Mouse (Mus musculus) forebrain, embryonic 15.5 days (tissue): Measurements from ENCODE around the gene Slc15a4. TPM values are rescaled to one million over a fixed set of nuclear protein-coding genes. Genes with fewer than 3 reads are reported as not detected.

Source experiments
- ATAC-seq: fragments of 200-750 bp; cut with Nextera tagmentation; replicated peaks from 2 replicates; pipeline ENCODE4 v1.8.0; 2017; ENCODE audit warnings: mild to moderate bottlenecking, moderate TSS enrichment, moderate library complexity
- H3K27ac ChIP-seq: fragments of 300-500 bp; sonication (generic); replicated peaks from 2 replicates; pipeline ENCODE4 v1.5.1; 2015; ENCODE audit warnings: mild to moderate bottlenecking, inconsistent platforms
- H3K27me3 ChIP-seq: fragments of 300-500 bp; sonication (generic); 2 replicates; pipeline ENCODE4 v1.6.1; 2015; ENCODE audit warnings: inconsistent platforms
- H3K36me3 ChIP-seq: fragments of 300-500 bp; sonication (generic); 2 replicates; pipeline ENCODE4 v1.6.1; 2015; ENCODE audit warnings: mild to moderate bottlenecking, inconsistent platforms
- H3K4me1 ChIP-seq: fragments of 300-500 bp; sonication (generic); 2 replicates; pipeline ENCODE4 v1.6.1; 2015; ENCODE audit warnings: inconsistent platforms
- H3K4me2 ChIP-seq: fragments of 300-500 bp; sonication (generic); replicated peaks from 2 replicates; pipeline ENCODE4 v1.6.1; 2015; ENCODE audit warnings: mild to moderate bottlenecking, inconsistent platforms
- H3K4me3 ChIP-seq: fragments of 300-500 bp; sonication (generic); 2 replicates; pipeline ENCODE4 v1.5.1; 2015; ENCODE audit warnings: mild to moderate bottlenecking, inconsistent platforms
- H3K9ac ChIP-seq: fragments of 300-500 bp; sonication (generic); replicated peaks from 2 replicates; pipeline ENCODE4 v1.6.1; 2015; ENCODE audit warnings: mild to moderate bottlenecking, inconsistent platforms
- H3K9me3 ChIP-seq: fragments of 300-500 bp; sonication (generic); 2 replicates; pipeline ENCODE4 v1.6.1; 2016; ENCODE audit warnings: inconsistent platforms
- WGBS: fragments of 180-500 bp; shearing (Covaris S2); methylation state at CpG from one replicate; pipeline ENCODE4 v1.1.7; 2015; ENCODE audit warnings: mixed read lengths; 5-methylcytosine and 5-hydroxymethylcytosine counted together
- polyA plus RNA-seq: library from polyadenylated mRNA; unstranded; fragments of >200 nt; fragmentation: Nextera tagmentation; extraction: Ambion mirVana; gene quantifications from 2 replicates; pipeline ENCODE4 v1.2.1, GENCODE M21; 2015

Slc15a4 gene
- polyA plus RNA-seq, 1 experiment from 2014 or later, result 29.1 TPM

DNA sequence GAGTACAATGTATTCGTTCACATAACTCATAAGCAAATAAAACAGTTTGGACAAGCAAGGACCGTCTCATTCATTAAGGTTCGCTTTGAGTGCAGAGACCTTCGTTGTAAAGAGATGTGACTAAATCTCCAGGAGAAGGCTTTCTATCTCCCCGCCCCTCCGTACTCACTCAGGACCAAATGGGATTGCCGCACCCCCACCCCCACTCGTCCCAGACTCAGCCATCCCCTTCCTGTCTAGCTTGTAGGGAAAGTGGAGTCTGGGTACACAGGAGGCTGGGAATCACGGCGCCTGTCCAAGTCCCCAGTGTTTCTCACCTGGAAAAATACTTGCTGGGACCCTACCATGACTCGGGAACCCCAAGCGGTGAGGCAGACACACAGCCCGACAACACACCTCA, 6.9 kb upstream of the Slc15a4 start:
- 92% methylated on average over 13 of the region's 13 CpGs for WGBS
- H3K36me3 ChIP-seq, result no peaks in the 10 kb centered on the region
- no peaks in the 10 kb centered on the region for H3K4me1 ChIP-seq
- H3K4me3 ChIP-seq, result no peak overlapping the region
- H3K9ac ChIP-seq, result no peak overlapping the region
- no peak overlapping the region for H3K27ac ChIP-seq
- no peaks in the 10 kb centered on the region for H3K27me3 ChIP-seq
- H3K4me2 ChIP-seq, result no peak overlapping the region
- ATAC-seq, result no peak
- H3K9me3 ChIP-seq, result no peaks in the 10 kb centered on the region

DNA sequence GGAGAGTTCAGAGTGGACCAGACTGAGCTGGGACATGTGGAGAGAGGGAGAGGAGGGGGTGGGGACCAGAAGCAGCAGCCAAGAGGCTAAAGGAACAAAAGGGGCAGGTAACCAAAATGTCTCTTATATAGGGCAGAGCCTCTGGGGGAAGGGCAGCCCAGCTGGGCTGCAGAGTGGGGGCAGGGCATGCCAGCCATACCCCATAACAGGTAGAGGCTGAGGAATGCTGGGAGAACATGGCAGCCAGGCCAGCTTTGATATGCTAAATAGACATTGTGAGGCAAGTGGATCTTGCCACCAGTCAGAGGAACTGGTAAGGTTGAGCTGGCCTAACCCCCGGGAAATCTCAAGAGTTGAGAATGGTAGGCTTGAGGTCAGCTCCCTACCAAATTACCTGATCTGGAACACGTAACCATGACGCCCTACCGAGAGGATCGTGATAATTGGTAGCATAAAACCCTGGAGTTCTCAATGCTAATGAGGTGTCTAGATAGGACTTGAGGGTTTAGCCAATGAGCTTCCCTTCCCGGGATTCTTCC, 6.4 kb upstream of the Slc15a4 start:
- H3K4me1 ChIP-seq, result no peaks in the 10 kb centered on the region
- H3K36me3 ChIP-seq, result no peaks in the 10 kb centered on the region
- no peaks in the 10 kb centered on the region for H3K27me3 ChIP-seq
- no peak overlapping the region for H3K4me2 ChIP-seq
- no peak for ATAC-seq
- no peak overlapping the region for H3K4me3 ChIP-seq
- H3K27ac ChIP-seq, result no peak overlapping the region
- WGBS, result 82% methylated on average over 6 of the region's 6 CpGs
- H3K9me3 ChIP-seq, result no peaks in the 10 kb centered on the region
- no peak overlapping the region for H3K9ac ChIP-seq

DNA sequence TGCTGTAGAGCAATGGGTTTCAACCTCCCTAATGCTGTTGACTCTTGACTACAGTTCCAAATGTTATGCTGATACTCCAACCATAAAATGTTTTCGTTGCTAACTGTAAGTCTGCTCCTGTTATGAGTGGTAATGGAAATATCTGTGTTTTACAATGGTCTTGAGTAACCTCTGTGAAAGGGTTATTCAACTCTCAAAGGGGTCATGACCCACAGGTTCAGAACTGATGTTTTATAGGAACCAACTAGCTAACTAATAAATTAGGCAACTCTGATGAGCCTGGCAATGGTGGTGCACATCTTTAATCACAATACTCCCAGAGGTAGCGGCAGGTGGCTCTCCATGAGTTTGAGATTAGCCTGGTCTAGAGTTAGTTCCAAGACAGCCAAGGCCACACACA, 5.5 kb upstream of the Slc15a4 start:
- H3K4me2 ChIP-seq, result no peak overlapping the region
- no peaks in the 10 kb centered on the region for H3K9me3 ChIP-seq
- no peak overlapping the region for H3K4me3 ChIP-seq
- ATAC-seq, result no peak
- no peaks in the 10 kb centered on the region for H3K36me3 ChIP-seq
- H3K9ac ChIP-seq, result no peak overlapping the region
- no peaks in the 10 kb centered on the region for H3K27me3 ChIP-seq
- H3K4me1 ChIP-seq, result no peaks in the 10 kb centered on the region
- WGBS, result 94% methylated on average over 2 of the region's 2 CpGs
- H3K27ac ChIP-seq, result no peak overlapping the region

DNA sequence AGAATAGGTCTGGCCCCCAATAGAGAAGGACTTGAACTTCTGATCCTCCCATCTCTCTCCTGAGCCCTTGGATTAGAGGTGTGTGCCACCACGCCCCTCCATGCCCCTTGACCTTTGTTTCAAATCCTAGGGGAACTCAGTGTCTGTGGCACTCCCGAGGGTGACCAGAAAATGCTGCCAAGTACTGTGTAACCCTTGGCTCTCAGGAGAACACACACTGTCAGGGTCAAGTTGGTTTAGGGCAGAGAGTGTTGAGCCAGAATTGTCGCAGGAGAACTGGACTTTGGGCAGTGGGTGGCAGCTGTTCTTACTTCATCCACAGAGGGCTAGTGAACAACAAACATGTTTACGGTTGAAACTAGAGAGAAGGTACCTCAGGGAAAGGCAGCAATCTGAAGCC, 4.9 kb upstream of the Slc15a4 start:
- Histone ChIP-seq H3K27ac (no peak overlapping the region), H3K4me3 (no peak overlapping the region), H3K9ac (no peak overlapping the region), H3K4me1 (no peaks in the 10 kb centered on the region), H3K9me3 (no peaks in the 10 kb centered on the region), H3K27me3 (no peaks in the 10 kb centered on the region), H3K36me3 (no peaks in the 10 kb centered on the region), H3K4me2 (no peak overlapping the region)
- 83% methylated on average over 4 of the region's 4 CpGs for WGBS
- ATAC-seq, result no peak

DNA sequence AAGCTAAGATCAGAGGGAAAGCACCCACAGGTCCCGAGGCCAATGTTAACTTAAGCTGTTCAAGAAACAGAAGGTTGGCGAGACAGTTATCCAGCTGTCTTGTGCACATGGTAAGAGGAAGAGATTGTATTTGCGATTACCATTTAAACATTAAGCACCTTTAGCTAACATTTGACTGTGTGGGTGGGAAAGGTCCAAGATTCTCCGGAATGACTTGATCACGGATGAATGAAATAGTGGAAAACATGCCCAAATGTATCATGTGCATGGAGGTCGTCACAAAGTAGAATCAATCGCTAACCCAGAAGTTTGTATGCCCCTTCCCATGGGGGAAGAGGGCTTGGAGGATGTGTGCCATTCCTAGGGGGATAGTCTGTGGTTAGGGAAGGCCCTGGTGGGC, 969 bp upstream of the Slc15a4 start:
- ATAC-seq, result no peak
- Histone ChIP-seq H3K4me3 (no peak overlapping the region), H3K9ac (no peak overlapping the region), H3K36me3 (no peaks in the 10 kb centered on the region), H3K27me3 (no peaks in the 10 kb centered on the region), H3K4me1 (0 out of 2 replicates have a peak, but pooled peaks cover 4% of the 10 kb centered on the region), H3K9me3 (no peaks in the 10 kb centered on the region), H3K4me2 (no peak overlapping the region), H3K27ac (no peak overlapping the region)
- WGBS, result 93% methylated on average over 7 of the region's 7 CpGs

DNA sequence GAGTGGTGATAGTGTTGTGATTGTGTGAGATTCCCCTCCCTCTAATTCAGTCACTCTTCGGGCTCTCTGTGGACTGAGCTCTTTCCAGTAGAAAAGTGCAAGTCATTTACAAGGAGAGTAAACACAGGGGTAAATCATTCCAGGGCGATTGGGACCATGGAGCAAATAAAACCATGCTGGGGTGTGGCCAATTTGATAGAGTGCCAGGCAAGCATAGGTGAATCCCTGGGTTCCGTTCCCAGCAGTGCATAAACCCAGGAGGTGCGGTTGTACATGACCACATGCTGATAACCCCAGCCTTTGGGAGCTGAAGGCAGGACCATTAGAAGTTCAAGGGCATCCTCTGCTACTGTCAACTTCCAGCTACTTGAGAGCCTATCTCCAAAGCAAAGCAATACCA, 491 bp upstream of the Slc15a4 start:
- Histone ChIP-seq H3K36me3 (no peaks in the 10 kb centered on the region), H3K4me3 (peak overlapping the region; percentile 75), H3K27me3 (no peaks in the 10 kb centered on the region), H3K9me3 (no peaks in the 10 kb centered on the region), H3K4me1 (0 out of 2 replicates have a peak, but pooled peaks cover 4% of the 10 kb centered on the region), H3K4me2 (peak overlapping the region; percentile 97), H3K27ac (no peak overlapping the region), H3K9ac (peak overlapping the region; percentile 84; the same call in 1 of the 2 replicates)
- no peak for ATAC-seq
- 34% methylated on average over 4 of the region's 4 CpGs for WGBS

DNA sequence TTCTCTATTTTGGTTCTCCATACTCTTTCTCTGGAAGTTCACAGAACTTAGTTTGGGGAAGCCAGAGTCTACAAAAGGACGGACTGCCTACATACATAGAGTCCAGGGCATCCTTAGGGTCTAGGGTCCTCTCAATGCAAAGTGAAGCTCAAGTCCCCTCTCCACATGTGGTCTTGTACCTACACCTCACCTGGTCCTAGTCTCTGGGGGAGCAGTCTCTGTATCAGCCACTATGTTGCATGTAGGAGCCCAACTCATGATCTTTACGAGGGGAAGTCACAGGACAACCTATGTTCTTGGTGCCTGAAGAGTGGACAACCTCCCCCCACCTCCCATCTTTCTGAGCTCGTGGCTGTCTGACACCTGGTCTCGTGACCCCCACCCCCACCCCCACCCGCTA, 1.0 kb downstream of the Slc15a4 start:
- 0 out of 2 replicates have a peak, but pooled peaks cover 4% of the 10 kb centered on the region for H3K4me1 ChIP-seq

DNA sequence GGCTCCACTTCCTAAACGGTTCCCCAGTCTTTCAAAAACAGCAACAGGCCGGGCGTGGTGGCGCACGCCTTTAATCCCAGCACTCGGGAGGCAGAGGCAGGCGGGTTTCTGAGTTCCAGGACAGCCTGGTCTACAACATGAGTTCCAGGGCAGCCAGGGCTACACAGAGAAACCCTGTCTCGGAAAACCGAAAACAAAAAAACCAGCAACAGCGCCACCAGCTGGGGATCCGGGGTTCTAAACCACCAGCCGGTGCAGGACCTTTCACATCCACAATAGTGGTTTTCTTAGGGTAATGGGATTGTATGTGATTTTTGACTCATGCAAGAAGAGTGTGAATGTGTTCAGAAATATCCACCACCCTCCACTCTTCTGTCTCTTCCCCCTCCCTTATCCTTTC, 5.5 kb downstream of the Slc15a4 start:
- no peak overlapping the region for H3K4me3 ChIP-seq

More for the DNA sequence above, 1.0 kb downstream of the Slc15a4 start:
- peak overlapping the region; percentile 75 for H3K4me3 ChIP-seq
- whole genome bisulfite sequencing, result 12% methylated on average over 5 of the region's 5 CpGs
- H3K36me3 ChIP-seq, result no peaks in the 10 kb centered on the region
- peak overlapping the region; percentile 84 for H3K9ac ChIP-seq
- no peaks in the 10 kb centered on the region for H3K27me3 ChIP-seq
- H3K4me2 ChIP-seq, result peak overlapping the region; percentile 97
- H3K9me3 ChIP-seq, result no peaks in the 10 kb centered on the region
- peak; percentile 35; the same call in 1 of the 2 replicates for ATAC-seq
- H3K27ac ChIP-seq, result no peak overlapping the region

DNA sequence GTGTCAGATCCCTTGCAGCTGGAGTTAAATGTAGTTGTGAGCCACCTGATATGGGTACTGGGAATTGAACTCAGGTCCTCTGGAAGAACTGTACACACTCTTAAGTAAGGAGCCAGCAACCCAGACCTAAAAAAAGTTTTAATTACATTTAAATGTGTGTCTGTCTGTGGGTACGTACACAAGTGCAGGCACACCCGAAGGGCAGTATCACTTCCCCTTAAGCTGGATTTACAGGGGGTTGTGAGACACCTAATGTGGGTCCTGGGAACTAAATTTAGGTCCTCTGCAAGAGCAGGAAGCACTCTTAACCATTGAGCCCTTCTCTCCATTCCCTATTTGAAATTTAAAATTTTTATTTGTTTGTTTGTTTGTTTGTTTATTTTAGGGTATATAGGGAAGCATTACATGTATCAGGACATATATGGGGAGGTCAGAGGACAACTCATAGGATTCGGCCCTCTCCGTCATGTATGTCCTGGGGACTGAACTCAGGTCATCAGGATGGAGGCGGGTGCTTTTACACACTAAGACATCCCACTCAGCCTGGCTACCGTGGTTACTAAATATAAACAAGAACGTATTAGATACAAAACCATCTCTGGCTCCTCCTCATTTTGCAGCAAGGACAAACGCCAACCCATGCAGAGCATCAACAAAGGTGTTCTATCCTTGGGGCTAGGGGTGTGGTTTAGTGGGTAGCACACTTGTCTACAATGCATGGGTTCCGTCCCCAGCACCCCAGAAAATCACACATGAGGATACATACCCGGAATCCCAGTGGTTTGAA, 8.1 kb downstream of the Slc15a4 start:
- WGBS, result 81% methylated on average over 10 of the region's 10 CpGs
- H3K4me3 ChIP-seq, result no peak overlapping the region

More for the DNA sequence above, 5.5 kb downstream of the Slc15a4 start:
- H3K4me2 ChIP-seq, result no peak overlapping the region
- H3K9me3 ChIP-seq, result no peaks in the 10 kb centered on the region
- H3K36me3 ChIP-seq, result no peaks in the 10 kb centered on the region
- 0 out of 2 replicates have a peak, but pooled peaks cover 4% of the 10 kb centered on the region for H3K4me1 ChIP-seq
- no peak overlapping the region for H3K9ac ChIP-seq
- WGBS, result 90% methylated on average over 12 of the region's 12 CpGs
- H3K27me3 ChIP-seq, result no peaks in the 10 kb centered on the region
- no peak overlapping the region for H3K27ac ChIP-seq
- no peak for ATAC-seq

DNA sequence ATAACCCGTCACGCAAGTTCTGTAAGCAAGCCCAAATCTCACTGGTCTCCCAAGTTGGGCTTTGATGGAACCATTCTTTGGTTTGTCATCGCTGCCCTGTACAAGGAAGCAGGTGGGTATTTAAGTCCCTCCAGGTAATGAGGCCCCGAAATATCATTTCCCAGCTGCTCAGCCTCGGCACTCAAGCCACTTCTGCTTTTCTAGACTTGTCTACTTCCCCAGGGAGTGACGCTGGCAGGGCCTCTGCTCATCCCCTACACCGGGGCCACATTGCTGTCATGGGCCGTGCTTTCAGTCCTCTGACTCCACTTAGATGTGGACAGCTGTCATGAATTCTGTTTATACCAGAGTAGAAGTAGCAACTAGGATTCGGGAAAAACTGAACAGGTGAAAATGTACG, 11.6 kb downstream of the Slc15a4 start:
- ATAC-seq, result no peak
- WGBS, result 85% methylated on average over 10 of the region's 10 CpGs
- Histone ChIP-seq H3K9me3 (no peaks in the 10 kb centered on the region), H3K36me3 (no peaks in the 10 kb centered on the region), H3K4me2 (no peak overlapping the region), H3K27me3 (no peaks in the 10 kb centered on the region), H3K4me1 (peaks cover 7% of the 10 kb centered on the region), H3K4me3 (no peak overlapping the region), H3K9ac (no peak overlapping the region), H3K27ac (no peak overlapping the region)

More for the DNA sequence above, 8.1 kb downstream of the Slc15a4 start:
- Histone ChIP-seq H3K4me2 (no peak overlapping the region), H3K27me3 (no peaks in the 10 kb centered on the region), H3K4me1 (no peaks in the 10 kb centered on the region), H3K27ac (no peak overlapping the region), H3K9me3 (no peaks in the 10 kb centered on the region), H3K36me3 (no peaks in the 10 kb centered on the region), H3K9ac (no peak overlapping the region)
- ATAC-seq, result no peak

DNA sequence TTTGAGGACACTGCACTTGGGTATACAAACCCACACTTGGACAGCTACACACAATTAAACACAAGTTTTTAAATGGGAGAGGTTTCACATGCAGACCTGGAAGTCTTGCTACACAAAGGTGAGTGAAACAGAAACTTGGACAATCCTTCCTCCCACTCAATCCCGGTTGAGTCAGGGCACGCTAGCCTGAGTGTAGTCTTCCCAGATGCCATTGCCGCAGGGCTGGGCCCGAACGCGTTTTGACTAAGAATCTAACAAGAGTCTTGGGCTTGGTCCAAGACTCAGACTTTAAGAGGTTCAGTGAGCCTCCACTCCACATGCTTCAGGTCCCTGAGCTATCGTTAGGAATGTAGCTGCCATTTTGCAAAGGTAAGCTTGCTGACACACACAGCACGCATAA, 12.3 kb downstream of the Slc15a4 start:
- WGBS, result 81% methylated on average over 8 of the region's 8 CpGs
- Histone ChIP-seq H3K27ac (no peak overlapping the region), H3K4me3 (no peak overlapping the region), H3K27me3 (no peaks in the 10 kb centered on the region), H3K9me3 (no peaks in the 10 kb centered on the region), H3K4me1 (peaks cover 14% of the 10 kb centered on the region), H3K9ac (no peak overlapping the region), H3K4me2 (no peak overlapping the region), H3K36me3 (no peaks in the 10 kb centered on the region)
- no peak for ATAC-seq

DNA sequence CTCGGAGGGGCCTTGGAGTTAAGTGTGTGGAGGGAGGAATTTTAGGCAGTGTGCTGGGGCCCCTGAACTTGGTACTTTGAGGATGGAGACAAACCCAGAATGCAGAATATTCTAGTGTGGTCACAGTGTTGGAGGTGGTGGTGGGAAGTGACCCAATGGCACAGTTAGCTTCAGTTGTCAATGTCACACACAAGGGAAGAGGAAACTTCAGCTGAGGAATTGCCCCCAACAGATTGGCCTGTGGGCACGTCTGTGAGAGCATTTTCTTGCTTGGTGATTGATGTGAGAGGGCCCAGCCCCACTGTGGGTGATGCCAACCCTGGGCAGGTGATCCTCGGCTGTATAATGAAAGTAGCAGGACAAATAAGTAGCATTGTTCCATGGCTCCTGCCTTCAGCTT, 13.9 kb downstream of the Slc15a4 start:
- H3K4me1 ChIP-seq, result peaks cover 29% of the 10 kb centered on the region
- no peak overlapping the region for H3K4me3 ChIP-seq
- no peak overlapping the region for H3K27ac ChIP-seq
- H3K9ac ChIP-seq, result no peak overlapping the region
- no peak overlapping the region for H3K4me2 ChIP-seq
- WGBS, result 80% methylated on average over 3 of the region's 3 CpGs
- no peak for ATAC-seq
- no peaks in the 10 kb centered on the region for H3K36me3 ChIP-seq
- no peaks in the 10 kb centered on the region for H3K27me3 ChIP-seq
- H3K9me3 ChIP-seq, result no peaks in the 10 kb centered on the region
